Mouse (Mus musculus): ENCODE measurements around the gene Olfr372.
"Not testable (repeated sequence)": the region's sequence is repeated elsewhere in the genome, so short reads cannot be mapped to it uniquely, and the experiment has no call there.

Olfr372 gene

DNA sequence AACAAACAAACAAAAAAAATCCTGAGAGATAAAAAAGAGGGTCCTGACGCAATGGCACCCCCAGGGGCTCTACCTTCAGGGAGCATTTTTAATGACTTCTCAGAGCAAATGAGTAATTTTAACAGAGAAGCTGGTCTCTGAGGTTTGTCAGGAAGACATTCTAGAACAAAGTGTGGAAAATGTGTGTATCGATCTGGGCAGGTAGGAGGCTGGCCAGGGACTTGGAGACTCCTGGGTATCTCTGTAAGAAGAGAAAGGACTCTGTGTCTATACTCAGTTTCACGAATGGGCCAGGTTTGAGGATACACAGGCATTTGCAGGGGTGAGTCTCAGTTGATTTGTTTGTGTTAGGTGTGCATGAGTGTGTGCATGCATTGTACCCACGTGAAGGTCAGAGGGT, at the start of gene Olfr372:
Gene Olfr372 (plus strand): TSS at position 301 of the 400 bp plus-strand sequence.
- DNase-seq (ENCODE audit: low read depth): not testable (repeated sequence)

DNA sequence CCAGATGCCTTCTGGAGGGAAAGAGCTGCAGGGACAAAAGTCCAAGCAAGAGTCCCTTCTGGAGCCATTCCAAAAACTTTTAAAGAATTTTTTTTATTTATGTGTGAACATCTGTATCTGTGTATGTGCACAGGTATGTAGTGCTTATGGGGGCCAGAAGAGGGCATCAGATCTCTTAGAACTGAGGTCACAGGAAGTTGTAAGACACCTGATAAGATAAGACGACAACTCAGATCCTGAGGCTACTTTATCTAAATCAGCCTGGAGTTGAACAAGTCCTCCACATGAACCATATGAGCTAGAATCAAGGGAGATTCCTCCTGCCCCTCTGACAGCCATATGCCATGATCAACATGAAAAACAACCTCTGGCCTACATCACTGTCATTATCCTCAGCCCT, 41.6 kb upstream of the Olfr372 start:
- no peak for DNase-seq (ENCODE audit: low read depth)

DNA sequence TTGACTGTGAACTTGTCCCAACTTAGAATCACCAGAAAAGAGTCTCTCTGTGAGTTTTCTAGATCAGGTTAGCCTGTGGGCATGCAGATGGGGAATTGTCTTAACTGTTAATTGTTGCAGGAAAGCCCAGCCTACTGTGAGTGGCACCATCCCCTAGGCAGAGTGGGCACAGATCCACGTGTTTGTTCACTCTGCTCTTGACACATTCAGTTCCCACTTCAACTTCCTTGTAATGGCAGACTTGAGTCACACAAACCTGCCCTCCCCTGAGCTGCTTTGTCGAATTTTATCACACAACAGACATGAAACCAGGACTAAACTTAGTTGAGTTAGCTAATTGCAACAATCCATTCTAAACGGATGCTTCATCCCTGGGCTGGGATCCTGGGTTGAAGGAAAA, 40.8 kb upstream of the Olfr372 start:
- no peak for DNase-seq (ENCODE audit: low read depth)

DNA sequence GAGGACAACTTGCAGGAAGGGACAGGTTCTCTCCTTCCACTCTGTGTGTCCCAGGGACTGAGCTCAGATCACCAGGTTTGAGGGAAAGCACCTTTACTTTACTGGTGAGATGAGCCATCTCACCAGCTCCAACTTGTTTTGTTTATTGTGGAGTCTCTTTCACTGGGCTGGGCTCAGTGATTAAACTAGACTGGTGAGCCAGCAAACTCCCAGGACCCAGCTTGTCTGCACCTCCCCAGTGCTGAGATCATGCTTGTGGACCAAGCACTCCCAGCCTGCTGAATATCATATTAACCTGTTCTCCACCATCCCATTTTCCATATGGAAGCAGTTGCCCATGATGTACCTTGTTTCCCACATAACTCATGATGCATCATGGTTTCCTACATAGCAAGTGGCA, 38.1 kb upstream of the Olfr372 start:
- DNase-seq (ENCODE audit: low read depth): no peak

DNA sequence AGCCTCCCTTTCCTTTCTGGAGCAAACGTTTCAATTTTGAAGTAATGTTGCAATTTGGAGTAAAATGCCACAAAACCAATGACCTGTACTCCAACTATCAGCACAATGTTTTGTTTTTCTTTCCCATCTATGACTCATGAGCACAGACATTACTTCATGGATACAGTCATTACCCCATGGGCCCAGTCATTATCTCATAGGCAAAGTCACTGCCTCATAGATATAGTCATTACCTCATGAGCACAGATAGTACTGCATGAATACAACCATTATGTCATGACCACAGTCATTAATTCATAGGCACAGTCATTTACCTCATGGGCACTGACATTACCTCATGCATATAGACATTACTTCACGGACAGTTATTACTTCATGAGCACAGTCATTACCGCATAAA, 35.1 kb upstream of the Olfr372 start:
- DNase-seq (ENCODE audit: low read depth): no peak

DNA sequence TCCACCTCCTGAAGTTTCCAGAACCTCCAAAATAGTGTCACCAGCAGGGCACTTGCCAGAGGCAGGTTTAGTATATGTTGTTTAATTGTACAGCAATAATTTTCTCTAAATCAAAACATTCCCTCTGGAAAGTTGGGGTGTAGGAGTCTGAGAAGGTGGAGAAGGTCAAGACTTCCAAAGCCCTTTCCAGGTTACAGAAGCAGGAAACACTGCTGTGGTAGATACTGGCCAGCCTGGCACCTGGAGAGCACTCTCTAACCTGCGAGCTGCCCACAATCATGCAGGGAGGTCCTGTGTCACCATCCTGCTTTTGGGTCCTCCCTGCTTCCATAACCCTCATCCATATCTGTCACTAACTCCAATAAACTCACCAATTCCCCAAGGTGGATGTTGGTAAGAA, 34.3 kb upstream of the Olfr372 start:
- no peak for DNase-seq (ENCODE audit: low read depth)

DNA sequence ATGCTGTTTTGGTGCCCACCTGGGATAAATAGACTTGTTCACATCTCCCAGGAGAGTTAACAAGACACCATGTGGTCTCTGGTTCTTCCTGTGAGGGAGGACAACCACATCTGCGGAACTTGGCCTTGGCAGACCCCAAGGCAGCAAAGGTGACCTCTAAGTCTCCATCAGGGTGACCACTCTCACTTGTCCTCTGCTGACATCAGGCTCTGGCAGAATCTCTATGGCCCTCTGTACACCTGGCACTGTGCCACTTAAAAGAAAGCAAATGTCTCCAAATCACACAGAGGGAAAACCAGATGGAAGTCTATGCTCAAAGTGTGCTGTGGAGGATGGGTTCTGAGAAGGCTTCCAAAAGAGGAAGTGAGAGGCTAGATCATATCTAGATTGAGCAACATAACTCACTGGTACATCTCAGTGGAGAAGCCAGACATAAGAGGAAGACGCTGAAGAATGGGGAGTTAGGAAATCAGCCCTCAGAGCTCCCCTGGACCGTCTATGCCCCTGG, 32.8 kb upstream of the Olfr372 start:
- DNase-seq (ENCODE audit: low read depth): no peak

DNA sequence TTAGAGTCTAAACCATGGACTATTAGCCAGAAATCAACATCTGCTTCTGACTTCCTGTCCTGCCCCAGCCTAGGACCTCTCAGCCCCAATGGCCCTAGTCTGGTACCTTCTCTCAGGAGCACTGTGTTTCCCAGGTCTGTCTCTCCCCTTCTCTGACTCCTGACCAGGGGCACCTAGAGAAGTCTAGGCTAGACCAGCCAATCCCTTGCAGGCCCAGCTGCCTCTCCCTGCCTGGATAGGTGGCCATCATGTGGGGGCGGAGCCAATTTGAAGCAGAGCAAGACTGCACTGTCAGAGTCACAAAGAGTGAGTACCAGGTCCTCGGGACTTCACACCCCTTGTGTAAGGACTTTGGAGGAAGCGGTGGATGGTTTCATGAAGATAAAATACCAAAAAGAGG, 31.5 kb upstream of the Olfr372 start, which contains the start of gene Cyp4f18:
Gene Cyp4f18 (minus strand): TSS at position 154 of the 400 bp plus-strand sequence.
- no peak for DNase-seq (ENCODE audit: low read depth)

DNA sequence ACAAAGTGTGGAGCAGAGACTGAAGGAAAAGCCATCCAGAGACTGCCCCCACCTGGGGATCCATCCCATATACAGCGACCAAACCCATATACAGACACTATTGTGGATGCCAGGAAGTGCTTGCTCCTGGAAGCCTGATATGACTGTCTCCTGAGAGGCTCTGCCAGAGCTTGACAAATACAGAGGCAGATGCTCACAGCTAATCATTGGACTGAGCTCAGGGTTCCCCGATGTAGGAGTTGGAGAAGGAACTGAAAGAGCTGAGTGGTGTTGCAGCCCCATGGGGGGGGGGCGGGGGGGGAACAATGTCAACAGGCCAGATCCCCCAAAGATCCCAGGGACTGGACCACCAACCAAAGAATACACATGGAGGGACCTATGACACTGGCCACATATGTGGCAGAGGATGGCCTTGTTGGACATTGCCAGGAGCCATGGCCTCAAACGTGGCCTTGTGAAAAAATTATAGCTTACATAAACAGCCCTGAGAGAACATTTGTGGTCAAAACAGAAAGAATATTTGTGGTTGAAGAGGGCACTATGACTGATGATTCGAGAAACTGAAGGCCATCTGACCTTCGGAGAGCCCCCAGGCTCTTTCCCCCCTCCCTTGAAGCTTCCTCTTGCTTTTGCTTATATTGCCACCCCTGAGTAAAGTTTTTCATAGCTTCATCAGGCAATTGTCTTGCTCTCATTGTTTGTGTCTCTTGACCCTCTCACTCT, 27.4 kb upstream of the Olfr372 start:
- DNase-seq (ENCODE audit: low read depth): not testable (repeated sequence)

DNA sequence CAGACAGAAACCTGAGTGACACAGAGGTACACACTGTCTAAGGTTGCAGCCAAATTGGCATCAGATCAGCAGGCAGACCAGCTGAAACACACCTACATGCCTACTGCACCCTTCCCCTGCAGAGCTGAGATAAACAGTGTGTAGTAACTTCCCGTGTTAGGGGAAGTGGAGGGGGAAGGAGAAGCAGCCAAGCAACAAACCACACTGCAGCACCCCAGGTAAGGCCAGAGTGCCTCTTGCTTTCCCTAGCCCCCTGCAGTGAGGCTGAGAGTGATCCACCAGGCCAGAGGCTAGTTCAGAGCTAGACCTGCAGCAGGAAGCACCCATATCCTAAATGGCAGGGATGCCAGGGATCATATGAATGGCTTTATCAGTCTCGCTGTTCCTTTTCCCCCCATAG, 23.7 kb upstream of the Olfr372 start:
- DNase-seq (ENCODE audit: low read depth): not testable (repeated sequence)

DNA sequence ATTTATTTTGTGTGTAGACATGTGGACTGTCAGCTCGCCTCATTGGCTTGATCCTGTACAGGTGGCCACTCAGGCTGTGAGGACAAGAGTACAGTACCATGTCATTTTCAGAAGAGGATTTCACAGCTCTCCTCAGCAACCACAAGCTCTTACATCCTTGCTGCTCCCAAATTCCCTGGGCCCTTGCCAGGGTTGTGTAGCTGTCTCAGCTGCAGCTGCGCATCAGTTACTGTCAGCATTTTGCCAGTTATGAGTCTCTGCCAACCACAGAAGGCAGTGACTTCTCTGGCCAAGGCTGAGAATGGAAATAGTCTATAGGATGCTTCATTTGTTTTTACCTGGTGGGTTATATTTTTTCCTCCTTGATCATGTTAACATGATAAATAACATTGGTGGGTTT, 22.9 kb upstream of the Olfr372 start:
- no peak for DNase-seq (ENCODE audit: low read depth)

DNA sequence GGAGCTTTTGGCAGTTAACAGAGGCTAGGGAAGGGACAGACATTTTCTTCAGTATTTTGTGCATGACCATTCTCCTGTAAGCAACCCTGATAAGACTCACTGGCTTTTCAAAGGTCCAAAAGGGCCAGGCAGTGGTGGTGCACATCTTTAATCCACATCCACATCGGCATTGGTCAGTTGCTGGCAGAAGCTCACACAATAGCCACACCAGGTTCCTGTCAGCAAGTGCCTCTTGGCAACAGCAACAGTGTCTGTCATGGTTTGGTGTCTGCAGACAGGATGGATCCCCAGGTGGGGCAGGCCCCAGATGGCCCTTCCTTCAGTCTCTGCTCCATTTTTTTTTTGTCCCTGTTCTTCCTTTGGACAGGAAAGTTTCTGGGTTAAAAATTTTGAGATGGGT, 22.0 kb upstream of the Olfr372 start:
- not testable (repeated sequence) for DNase-seq (ENCODE audit: low read depth)

DNA sequence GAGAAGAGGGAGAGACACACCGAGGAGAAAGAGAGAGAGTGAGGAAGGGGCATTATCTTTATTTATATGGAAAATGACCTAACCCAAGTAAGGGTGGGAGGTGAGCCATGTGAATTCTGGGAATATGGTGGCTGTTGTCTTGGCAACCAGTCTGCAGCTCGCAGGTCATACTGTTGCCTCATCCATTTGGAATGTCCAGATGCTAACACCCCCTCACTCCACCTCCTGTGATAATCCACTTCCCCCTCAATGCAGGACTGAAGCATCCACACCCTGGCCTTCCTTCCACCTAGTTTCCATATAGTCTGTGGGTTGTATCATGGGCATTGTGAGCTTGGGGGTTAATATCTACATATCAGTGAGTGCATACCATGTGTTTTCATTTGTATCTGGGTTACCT, 21.2 kb upstream of the Olfr372 start:
- no peak for DNase-seq (ENCODE audit: low read depth)

DNA sequence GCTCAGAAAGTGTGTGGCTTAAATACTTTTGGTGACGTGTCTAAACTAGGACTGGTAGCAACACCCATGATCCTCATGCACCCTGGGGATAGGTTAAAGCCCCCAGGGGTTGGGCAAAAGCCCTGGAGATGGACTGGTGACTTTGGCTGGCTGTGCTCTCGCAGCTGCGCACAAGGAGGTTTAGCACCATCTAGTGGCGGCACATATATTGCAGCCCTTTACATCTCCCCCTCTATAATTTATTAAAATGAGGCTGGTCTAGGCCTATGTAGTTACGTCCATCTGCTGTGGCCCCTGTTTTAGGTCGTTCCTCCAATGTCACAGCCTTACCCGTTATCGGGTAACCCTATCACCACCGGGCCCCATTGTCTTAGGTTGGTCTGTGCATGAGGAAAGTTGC, 16.1 kb upstream of the Olfr372 start:
- not testable (repeated sequence) for DNase-seq (ENCODE audit: low read depth)

DNA sequence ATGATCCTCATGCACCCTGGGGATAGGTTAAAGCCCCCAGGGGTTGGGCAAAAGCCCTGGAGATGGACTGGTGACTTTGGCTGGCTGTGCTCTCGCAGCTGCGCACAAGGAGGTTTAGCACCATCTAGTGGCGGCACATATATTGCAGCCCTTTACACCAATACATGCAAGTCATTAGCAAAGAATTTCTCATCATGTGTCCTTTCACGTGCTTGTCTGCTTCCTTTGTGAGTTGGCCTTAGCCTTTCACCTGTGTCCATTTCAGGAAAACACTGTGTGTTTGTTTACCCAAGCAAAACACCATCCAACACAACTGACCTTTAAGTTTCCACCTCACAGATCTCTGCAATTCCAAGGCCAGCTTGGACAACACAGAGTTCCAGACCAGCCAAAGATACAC, 8.1 kb upstream of the Olfr372 start:
- DNase-seq (ENCODE audit: low read depth): not testable (repeated sequence)

DNA sequence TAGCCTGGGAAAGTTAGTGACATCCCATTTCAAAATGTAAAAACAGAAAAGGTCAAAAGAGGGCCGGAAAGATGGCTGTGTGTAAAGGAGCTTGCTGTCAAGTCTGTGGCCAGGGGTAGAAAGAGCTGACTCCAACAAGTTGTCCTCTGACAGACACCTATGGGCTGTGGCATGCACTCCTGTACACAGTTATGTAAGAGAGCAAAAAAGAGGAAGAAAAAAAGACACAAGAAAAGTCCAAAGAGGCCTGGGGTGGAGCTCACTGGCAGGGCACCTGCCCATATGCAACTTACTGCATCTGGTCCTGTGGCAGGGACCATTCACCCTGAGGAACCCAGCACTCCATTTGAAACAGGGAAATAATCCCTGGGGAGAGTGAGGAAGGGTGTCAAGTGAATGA, 1.5 kb downstream of the Olfr372 start:
- DNase-seq (ENCODE audit: low read depth): no peak

DNA sequence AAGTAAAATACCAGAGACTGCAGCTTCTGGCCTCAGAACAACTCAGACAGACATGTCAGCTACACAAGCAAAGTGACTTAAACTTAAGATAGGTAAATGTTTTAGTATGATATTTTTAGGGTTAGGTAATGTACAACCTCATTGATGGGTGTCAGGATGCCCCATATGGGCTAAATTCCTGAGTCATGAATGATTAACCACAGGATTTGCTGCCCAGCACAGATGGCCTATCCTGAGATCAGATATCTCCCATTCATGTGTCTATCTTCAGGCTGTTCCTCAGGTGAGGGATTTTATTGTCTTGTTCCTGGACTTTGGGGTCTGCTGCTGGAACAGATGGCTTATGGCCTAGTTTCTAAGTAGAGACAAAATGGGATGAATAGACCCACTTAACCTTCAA, 13.6 kb downstream of the Olfr372 start:
- DNase-seq (ENCODE audit: low read depth): not testable (repeated sequence)

DNA sequence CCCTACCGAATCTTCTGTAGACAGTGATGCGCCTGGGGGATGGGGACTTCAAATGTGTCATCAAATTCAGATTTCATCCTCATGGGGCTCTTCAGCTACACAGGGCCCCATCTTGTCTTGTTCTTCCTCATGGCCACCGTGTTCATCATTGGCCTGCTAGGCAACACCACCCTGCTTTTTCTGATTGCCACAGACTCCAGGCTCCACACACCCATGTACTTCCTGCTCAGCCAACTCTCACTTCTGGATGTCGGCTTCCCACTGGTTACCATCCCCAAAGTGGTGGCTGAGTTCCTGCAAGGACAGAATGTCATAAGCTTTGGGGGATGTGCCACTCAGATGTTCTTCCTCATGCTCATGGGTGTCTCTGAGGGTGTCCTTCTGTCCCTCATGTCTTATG, 16.6 kb downstream of the Olfr372 start:
- DNase-seq (ENCODE audit: low read depth): not testable (repeated sequence)

DNA sequence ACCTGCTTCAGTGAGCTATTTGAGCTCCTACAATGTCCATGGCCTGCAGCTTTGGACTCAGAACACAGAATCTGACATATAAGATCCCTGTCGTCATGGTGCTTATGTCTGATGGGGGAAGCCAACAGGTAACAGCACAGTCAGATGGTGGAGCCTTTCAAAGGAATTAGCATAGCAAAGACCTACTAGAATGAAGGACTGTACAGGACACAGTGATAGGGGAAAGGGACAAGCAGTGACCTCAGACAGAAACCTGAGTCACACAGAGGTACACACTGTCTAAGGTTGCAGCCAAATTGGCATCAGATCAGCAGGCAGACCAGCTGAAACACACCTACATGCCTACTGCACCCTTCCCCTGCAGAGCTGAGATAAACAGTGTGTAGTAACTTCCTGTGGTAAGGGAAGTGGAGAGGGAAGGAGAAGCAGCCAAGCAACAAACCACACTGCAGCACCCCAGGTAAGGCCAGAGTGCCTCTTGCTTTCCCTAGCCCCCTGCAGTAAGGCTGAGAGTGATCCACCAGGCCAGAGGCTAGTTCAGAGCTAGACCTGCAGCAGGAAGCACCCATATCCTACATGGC, 25.9 kb downstream of the Olfr372 start:
- not testable (repeated sequence) for DNase-seq (ENCODE audit: low read depth)

DNA sequence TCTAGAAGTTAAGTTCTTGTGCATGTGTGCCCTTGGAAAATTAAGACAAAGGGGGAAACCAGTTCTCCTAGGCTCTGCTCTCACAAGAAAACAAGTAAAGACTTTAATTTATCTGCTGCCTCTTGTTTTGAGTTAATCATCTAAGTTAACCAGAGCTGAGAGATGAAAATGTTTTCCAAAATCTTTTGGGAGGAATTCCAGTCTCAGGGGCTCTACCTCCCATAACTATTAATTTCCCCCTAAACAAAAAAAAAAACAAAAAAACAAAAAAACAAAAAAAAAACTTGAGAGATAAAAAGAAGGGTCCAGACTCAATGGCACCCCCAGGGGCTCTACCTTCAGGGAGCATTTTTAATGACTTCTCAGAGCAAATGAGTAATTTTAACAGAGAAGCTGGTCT, 41.9 kb downstream of the Olfr372 start, which contains the start of gene Olfr373:
Gene Olfr373 (plus strand): TSS at position 301 of the 400 bp plus-strand sequence.
- DNase-seq (ENCODE audit: low read depth): not testable (repeated sequence)

DNA sequence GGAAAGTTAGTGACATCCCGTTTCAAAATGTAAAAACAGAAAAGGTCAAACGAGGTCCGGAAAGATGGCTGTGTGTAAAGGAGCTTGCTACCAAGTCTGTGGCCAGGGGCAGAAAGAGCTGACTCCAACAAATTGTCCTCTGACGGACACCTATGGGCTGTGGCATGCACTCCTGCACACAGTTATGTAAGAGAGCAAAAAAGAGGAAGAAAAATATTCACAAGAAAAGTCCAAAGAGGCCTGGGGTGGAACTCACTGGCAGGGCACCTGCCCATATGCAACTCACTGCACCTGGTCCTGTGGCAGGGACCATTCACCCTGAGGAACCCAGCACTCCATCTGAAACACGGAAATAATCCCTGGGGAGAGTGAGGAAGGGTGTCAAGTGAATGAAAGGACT, 43.7 kb downstream of the Olfr372 start:
- no peak for DNase-seq (ENCODE audit: low read depth)

DNA sequence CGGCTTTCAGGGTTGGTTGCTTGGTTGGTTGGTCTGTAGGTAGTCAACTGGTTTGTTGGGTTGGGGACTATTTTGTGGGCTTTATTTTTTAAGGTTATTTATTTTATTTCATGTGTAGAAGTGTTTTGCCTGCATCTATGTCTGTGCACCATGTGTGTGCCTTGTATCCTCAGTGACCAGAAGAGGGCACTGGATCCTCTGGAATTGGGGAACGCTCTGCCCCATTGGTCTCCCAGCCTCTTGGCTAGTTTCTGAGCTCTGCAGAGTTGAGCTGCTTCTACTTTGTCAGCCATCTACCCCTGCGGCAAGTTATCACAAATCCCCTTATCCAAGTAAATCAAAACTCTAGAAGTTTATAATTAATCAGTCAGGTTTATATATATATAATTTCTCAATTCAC, 46.6 kb downstream of the Olfr372 start:
- not testable (repeated sequence) for DNase-seq (ENCODE audit: low read depth)

DNA sequence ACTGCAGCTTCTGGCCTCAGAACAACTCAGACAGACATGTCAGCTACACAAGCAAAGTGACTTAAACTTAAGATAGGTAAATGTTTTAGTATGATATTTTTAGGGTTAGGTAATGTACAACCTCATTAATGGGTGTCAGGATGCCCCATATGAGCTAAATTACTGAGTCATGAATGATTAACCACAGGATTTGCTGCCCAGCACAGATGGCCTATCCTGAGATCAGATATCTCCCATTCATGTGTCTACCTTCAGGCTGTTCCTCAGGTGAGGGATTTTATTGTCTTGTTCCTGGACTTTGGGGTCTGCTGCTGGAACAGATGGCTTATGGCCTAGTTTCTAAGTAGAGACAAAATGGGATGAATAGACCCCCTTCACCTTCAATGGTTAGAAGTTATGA, 55.7 kb downstream of the Olfr372 start:
- DNase-seq (ENCODE audit: low read depth): not testable (repeated sequence)
